Mouse (Mus musculus) thymus, postnatal 10 days (tissue): ENCODE measurements around the gene Fgfr2.
"Not testable (repeated sequence)": the region's sequence is repeated elsewhere in the genome, so short reads cannot be mapped to it uniquely, and the experiment has no call there.

Source experiments
- DNase-seq, 2 experiments: peaks; one replicate each; pipeline ENCODE4 v3.0.0; 2021; ENCODE audit warnings: low spot score in 2 of 2

Fgfr2 gene

GRCm38 (mm10) chr7:131059808-131060207, 2063.3 kb downstream of the Fgfr2 start:
- DNase-seq, result peak in 1 of 2 experiments; percentile 46

DNA sequence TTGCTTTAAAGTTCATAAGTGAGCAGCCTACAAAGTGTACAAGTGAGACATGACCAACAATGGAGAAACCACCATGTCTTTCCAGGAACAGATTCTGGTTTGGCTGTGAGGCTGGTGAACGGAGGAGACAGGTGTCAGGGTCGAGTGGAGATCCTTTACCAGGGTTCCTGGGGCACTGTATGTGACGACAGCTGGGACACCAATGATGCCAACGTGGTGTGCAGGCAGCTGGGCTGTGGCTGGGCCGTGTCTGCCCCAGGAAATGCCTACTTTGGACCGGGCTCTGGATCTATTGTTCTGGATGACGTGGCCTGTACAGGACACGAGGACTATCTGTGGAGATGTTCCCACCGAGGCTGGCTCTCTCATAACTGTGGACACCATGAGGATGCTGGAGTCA, 2065.2 kb downstream of the Fgfr2 start:
- DNase-seq, result not testable (repeated sequence)

DNA sequence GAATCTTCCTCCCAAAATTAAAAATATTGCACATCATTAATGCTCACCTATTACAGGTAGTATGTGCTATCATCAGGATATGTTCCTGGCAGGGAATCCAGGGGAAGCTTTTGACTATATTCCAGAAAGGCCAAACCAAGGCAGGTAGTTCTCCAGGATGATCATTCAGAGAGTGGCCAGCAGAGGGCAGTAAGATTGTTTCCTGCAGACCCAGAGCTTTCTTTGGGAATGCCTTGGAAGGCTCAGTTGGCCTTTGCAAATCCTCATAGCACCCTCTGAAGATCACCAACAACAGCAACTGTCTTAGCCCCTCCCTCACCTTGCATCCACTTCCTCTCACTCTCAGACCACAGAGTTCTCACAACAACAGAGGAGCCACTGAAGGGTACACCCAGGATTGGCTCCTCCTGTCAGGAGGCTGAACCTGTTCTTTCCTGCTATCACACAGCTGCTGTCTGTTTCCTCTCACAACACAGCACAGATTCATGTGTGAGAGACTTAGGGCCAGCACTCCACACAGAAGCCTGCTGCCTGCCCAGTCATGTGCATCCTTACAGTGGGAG, 2068.3 kb downstream of the Fgfr2 start:
- DNase-seq, result no peak

- DNase-seq, result not testable (repeated sequence)
Observed at GRCm38 (mm10) chr7:131049829-131050228, 2073.3 kb downstream of the Fgfr2 start.

GRCm38 (mm10) chr7:131045258-131045835, 2077.8 kb downstream of the Fgfr2 start:
- peak in 1 of 2 experiments; percentile 56 for DNase-seq

DNA sequence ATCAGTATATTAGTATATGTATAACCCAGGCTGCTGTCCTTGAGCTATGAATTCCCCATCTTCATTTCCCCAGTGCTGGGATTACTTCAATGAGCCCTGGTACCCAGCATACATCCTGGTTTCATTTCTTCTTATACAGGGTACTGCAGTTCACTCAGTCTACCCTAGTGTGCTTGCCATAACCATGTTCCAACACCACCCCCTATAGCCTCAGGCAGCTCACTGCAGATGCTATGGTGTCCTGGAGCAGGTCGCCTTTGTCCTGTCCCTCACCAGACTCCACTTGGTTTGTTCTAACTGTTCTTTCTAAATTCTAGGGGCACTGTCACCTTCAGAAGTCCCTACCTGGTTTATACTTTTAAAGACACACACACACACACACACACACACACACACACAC, 2080.5 kb downstream of the Fgfr2 start:
- DNase-seq, result no peak

GRCm38 (mm10) chr7:131040760-131041159, 2082.4 kb downstream of the Fgfr2 start:
- not testable (repeated sequence) for DNase-seq

DNA sequence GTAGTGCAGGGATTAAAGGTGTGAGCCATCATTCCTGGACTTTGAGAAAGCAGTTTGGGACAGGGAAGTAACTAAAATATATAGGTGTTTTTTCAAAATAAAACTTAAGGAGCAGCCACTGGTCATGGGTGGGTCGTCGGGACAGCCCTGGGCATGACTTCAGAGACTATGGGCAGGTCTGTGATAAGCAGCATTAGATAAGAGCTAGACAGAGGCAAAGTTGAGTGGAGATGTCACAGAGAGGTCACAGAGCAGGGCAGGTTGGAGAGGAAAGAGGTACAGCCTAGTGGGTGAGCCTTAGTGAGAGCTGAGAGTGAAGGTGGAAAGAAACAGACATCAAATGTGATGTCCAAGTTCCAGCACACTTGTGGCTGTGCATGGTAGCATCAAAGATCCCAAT, 2086.1 kb downstream of the Fgfr2 start:
- no peak for DNase-seq

- peak in 1 of 2 experiments; percentile 30 for DNase-seq
Observed at GRCm38 (mm10) chr7:131036396-131036795, 2086.8 kb downstream of the Fgfr2 start.

- no peak for DNase-seq
Observed at GRCm38 (mm10) chr7:131031755-131032154, 2091.4 kb downstream of the Fgfr2 start, which contains the start of gene Dmbt1. Gene Dmbt1, plus strand, starts transcription at chr7:131032053.

- DNase-seq, result no peak
Observed at GRCm38 (mm10) chr7:131027557-131027956, 2095.6 kb downstream of the Fgfr2 start.

GRCm38 (mm10) chr7:131024807-131025206, 2098.3 kb downstream of the Fgfr2 start:
- no peak for DNase-seq

GRCm38 (mm10) chr7:131019181-131019580, 2104.0 kb downstream of the Fgfr2 start:
- DNase-seq, result no peak

GRCm38 (mm10) chr7:131011901-131012300, 2111.2 kb downstream of the Fgfr2 start:
- no peak for DNase-seq

DNA sequence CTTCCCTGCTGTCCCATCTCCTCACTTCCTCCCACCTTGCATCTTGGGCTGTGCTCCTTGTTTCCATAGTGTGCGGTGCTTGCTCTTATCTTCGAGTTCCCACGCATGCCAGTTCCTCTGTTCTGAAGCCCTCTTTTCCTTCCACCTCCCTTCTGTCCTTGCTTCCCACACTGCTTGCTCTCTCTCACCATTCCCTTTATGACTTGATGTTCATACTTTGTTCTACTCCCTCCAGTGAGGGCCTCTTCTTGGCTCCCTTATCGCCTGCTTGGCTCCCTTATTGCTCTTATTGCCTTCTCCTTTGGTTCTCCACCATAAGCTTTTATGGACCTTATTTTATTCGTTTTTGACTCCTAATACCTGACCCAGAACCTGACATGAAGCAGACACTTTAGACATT, 2114.0 kb downstream of the Fgfr2 start:
- DNase-seq, result no peak

DNA sequence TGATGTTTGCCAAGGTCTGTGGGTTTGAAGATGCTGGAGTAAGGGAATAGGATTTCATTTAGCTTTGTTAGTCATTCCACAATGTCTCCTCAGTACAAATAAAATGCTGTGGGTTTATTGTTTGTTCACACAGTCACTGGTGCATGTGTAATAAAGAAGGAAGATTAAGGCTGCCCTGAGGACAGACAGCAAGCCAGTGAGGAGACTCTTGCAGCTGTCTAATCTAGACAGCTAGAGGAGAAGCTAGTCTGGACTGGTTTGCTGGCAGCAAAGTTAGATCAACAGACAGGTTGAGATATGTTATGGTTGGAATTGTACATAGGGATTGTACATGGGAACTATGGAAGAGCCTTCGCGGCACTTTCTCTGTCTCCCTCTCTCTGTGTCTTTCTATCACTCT, 2115.9 kb downstream of the Fgfr2 start:
- no peak for DNase-seq

GRCm38 (mm10) chr7:131004071-131004470, 2119.1 kb downstream of the Fgfr2 start:
- peak; percentile 50 to 53 for DNase-seq

DNA sequence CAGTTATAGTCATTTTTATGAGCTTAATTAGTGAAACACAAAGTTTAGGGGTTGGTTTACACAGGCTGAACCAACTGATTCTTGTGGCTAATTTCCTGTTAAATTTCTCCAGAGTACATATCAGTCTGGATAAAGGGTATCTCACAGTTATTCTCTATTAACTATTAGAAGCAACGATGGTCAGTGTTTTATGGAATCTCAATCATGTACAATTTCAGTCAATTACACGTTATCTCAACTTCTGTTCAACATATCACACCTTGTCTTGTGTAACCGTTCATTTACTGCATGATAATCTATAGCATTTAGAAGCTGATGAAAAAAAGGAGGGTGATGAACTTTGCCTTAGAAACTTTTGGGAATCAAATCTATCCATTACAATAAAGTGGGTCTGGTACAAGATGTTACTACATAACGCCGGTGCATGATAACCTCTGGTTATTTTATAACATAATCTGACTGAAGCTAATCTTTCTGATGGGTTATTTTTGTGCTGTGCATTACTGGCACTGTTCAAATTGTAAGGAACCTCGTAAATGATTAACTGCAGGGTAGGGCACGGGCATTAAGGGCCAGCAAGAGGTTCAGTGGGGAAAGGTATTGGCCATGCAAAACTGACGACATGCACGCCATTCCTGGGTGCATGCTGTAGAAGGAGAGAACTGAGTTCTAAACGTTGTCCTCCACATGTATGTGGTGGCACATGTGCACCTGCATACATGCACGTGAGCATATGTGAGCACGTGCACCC, 2121.0 kb downstream of the Fgfr2 start:
- no peak for DNase-seq

DNA sequence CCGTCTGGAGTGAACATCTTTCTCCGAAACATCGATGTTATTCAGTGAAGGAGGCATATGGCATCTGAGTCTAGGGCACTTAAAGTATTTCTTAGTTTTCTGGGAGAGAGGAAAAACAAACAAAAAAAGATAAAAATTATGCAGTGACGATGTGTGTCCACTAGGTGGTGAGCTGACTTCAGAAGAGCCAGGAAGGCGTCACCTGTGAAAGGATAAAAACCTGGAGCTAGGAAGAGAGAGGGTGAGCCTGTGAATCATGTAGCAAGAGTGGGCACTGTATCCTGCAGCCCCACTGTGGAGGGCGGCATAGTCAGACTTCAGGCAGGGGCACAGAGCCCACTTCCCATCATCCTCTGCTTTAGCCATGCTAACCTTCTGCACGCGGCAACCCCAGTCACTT, 2129.2 kb downstream of the Fgfr2 start:
- DNase-seq, result no peak

GRCm38 (mm10) chr7:130991174-130991789, 2131.9 kb downstream of the Fgfr2 start:
- no peak for DNase-seq

GRCm38 (mm10) chr7:130989371-130989770, 2133.8 kb downstream of the Fgfr2 start:
- no peak for DNase-seq

- no peak for DNase-seq
Observed at GRCm38 (mm10) chr7:130988146-130988545, 2135.0 kb downstream of the Fgfr2 start.

DNA sequence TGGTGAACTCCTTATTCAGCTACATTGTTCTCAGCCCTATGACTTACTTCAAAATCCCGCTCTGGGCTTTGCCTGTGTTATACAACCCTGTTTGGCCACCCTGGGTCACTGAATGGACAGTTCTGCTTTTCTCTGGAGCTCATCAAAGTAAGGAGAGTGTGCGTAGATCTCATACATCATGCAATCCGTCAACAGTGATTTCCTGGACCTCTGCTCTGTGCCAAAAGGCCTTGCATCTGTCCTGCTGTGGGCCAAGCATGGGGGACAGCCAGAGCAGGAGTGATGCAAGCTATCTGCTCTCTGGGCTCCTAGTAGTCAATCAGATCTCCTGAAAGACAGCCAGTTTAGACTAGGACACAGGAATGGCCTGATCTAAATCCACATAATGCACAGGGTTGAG, 2137.4 kb downstream of the Fgfr2 start:
- DNase-seq, result no peak
